Mouse (Mus musculus): ENCODE results near the gene Pbp2.

The Pbp2 gene

DNA sequence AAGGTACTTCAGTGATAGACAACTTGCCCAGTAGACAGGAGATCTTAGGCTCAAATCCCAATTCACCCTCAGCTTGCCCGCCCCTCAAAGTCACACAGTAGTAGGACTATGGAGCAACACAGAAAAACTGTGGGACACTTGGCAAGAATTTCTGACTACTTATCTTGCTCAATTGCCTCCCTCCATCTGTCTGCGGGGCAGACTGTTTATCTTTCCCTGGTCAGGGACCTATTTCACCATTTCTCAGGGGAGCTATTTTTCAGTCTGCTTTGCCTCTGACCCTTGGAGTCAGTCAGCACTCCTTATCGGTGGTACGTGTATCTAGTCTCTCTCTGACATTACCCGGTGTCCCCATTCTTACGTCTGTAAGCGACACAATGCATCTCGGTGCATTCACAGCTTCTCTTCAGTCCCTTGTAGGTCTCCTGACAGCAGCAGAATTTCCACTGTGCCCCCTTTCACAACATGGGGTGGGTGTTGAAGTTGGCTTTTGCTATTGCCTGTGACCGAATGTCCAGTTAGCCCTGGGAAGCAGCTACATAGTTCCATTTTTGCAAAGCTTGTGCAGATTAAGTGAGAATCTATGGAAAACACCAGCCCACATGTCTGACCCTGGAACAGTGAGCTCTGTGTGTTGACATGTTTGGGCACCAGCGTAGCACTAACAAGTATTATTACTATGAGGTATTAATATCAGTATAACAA is 7.6 kb downstream of the Pbp2 start:
- DNase-seq (ENCODE audit: low spot score in 2 of 2) = no peak

DNA sequence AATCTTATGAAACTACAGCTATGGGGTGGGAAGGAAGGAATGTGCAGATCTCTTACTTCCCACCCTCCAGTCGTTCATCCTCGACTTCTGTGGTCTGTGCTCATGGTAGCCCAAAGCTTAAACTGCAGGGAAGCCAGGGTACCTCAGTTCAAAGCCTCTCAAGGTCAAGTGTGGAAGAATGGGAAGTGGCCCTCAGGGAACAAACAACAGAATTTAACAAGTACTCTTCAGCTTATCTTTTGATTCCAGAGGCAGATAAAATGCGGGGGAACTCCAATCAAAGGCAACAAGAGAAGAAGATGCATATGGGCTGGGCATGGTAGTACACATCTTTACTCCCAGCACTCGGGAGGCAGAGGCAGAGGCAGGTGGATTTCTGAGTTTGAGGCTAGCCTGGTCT is 9.7 kb downstream of the Pbp2 start:
- DNase-seq (ENCODE audit: low spot score in 2 of 2) = no peak

DNA sequence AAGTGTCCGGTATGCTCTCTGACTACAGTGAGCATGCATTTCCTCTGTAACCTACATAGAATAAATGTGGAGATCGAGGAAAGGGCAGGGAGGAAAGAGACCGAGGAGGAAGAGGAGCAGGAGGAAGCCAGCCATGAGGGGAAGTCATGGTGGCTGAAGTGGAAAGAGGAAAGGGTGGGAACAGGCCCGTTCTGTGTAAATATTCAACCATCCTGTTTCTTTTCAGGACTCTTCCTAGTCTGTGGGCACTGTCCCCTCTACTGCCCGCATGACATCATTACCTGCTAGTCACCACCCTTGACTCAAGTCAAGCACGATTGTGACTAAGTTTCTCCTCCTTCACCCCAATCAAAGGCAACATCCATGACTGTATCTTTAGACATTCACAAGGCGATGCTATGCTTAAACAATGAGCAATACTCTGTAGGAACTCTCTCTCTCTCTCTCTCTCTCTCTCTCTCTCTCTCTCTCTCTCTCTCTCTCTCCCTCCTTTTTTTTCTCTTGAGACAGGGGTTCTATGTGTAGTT is 11.1 kb downstream of the Pbp2 start:
- no peak for DNase-seq (ENCODE audit: low spot score in 2 of 2)

DNA sequence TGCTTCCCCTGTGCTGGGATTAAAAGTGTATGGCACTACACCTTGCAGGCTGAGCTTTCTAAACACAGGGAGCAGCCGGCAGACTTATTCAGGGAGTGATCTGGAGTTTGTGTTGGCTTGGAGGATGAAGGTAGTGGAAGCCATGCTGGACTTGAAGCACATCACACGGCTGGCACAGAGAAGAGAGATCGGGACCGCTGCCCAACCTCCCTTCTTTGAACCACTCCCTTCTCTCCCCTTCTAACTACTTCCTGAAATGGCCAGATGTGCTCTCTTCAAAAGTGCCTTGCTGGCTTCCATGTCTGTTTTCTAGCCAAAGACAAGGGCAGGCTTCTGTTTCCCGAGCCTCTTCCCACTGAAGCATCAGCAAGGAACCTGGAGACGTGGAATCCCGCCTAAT is 12.6 kb downstream of the Pbp2 start:
- no peak for DNase-seq (ENCODE audit: low spot score in 2 of 2)

DNA sequence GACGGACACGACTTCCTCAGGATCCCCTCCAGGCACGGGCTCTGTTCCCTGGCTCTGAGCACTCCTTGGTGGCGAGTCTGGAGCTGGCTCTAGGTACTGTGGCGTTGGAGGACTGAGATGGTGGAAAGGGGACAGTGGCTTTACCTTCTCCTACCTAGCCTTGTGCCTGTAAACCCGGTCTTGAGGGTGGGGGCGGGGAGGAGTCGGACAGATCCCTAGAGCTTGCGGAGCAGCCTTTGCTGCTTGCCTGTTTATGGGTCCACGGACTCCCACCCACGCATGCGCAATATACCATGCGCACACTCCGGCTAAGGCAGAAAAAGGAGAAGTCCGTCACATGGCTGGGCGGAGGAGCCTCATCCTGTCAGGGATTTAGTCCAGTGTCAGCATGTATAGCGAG is 13.9 kb downstream of the Pbp2 start:
- peak in 1 of 2 experiments; percentile 64 for DNase-seq (ENCODE audit: low spot score in 2 of 2)

DNA sequence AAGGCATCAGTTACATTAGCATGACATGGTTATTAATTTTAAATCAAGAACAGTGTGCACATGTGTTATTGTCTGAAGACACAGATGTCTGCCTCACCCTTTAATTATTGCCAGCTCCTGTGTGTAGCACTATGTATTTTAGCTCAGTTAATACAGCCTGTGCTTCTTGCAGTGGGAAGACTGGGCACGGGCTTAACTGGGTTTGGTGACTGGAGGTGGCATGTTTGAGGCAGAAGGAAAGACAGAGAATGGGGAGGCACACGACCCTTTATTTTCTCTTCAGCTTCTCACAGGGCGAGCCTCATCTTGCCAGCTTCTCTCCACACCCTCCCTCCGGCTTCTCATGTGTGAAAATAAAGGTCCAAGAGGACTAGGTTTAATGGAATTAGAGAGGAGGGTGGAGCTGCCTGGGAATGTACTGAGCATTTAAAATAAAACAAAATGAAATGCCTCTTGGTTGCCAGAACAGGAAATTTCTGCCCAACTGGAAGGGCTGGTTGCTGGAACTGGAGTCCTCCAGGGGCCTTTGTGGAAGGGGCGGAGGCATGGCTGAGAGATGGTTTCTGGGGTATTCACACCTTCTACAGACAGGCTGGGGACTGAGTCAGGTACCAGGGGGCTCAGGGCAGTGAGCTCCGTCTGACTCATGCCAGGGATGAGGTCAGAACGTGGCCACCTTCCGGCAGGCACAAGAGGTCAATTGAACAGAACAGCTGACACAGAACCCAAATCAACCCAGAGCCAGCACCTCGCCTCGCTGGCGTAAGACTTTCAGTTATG is 14.9 kb downstream of the Pbp2 start:
- no peak for DNase-seq (ENCODE audit: low spot score in 2 of 2)

DNA sequence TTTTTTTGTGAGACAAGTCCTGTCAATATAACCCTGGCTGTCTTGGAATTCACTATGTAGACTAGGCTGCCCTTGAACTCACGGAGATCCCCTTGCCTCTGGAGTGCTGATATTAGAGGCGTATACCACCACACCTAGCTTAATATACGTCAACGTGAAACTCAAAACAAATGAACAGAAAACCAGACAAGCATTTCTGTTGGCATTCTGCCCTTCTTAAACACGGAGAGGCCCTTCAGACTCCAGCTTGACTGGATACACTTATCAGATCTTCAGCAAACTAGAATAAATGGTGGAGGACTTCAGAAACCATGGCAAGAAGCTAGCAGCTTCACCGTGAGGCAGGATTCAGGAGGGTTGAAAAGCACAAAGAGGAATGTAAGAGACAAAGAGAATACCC is 16.1 kb downstream of the Pbp2 start:
- DNase-seq (ENCODE audit: low spot score in 2 of 2) = no peak

DNA sequence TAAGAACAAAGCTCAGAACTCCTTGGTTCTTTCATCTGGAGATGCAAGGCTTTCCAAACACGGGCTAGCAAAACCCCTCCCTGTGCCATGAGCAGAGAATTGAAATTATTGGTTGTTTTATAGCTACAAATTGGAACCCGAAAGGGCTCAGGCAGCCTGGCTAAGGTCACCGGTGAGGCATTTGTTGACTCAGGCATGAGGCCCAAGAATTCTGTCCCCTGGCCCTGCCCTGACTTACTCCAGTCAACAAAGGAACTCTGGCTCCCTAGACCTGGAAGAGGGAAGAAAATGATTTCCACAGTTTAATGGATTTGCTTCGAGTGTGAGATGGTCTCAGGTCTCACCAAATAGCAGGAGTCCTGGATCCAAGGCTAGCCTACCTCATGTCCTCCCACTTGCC is 17.8 kb downstream of the Pbp2 start:
- DNase-seq (ENCODE audit: low spot score in 2 of 2) = no peak

DNA sequence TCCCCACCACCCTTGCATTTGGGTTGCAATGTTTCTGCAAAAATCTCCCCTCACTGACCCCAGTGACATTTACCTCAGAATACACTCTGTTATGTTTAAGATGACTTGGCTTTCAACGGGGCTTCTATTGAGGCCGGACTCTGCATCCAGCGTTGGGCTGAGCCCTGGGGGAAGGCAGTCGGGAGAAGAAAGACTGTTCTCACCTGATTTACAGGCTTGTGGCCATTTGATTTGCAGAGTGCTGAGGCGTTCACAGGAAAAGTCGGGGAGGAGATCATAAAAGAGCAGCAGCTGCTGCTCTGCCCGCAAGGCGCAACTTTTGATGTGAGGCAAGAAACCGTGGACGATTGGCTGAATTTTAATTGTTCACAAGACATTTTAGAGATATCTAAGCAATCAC is 30.3 kb downstream of the Pbp2 start:
- no peak for DNase-seq (ENCODE audit: low spot score in 2 of 2)

DNA sequence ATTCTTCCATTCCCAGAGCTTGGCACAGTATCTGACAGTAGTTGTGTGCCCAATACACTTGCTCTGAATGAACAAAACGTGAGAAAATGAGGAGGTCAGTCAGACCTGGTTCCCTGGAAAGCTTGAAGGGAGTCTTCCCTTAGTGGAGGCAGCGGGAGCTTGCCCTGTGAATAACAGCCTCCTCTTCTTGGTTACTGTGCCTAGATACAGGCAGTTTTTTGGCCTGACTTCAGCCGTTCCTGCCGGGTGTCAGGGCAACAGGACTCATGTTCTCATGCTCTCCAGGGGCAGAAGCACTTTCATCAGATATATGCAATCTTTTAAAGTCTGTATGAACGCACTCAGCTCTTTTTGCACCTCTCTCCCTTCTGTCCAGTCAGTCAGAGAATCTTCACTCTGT is 30.9 kb downstream of the Pbp2 start:
- no peak for DNase-seq (ENCODE audit: low spot score in 2 of 2)

DNA sequence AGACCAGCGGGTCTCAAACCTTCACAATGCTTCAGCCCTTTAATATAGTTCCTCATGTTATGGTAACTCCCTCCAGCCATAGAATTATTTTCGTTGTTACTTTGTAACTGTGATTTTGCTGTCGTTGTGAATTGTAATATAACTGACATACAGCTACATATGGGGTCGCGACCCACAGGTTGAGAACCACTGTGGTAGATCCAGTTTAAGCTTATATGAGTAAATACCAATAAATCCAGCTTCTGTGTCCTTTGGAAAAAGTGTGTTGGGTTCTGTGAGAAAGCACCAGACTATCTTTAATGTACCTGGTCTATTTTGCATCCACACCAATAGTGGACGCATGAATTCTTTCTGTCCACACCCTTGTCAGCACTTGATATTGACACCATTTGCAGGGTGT is 31.9 kb downstream of the Pbp2 start:
- no peak for DNase-seq (ENCODE audit: low spot score in 2 of 2)

DNA sequence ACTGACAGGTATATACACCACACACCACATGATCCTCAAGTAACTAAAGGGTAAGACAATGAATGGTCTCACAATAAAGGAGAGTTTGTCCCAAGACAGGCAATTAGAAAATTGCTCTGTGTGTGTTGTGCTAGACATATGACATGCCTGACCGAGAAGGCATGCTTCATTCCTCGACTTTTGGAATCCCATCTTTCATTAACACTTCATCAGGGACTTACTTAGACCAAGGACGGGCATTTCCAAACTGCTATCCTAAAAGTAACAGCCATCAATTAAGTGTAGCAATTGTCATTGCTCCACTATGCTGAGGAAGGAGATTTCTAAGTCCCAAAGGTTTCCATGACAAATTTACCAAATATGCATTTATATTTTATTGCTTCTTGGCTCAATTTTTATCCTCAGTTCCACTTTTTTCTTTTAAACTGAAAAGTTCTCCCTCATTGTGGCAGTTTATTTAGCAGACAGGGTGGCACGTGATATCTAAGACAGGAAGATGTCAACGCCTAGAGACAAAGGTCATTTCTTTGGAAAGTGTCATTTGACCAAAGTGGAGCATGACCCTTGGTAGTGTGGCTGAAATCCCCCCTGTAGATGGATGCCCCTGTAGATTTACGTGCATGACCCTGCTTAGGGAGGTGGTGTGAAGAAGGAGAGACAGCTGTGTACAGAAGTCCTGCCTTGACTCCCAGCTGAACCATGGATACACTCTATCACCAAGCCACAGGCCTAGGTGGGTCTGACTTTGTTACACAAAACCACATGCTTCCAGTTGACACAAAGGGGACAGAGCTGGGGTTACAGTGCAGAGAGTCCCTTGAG is 33.5 kb downstream of the Pbp2 start:
- no peak for DNase-seq (ENCODE audit: low spot score in 2 of 2)

DNA sequence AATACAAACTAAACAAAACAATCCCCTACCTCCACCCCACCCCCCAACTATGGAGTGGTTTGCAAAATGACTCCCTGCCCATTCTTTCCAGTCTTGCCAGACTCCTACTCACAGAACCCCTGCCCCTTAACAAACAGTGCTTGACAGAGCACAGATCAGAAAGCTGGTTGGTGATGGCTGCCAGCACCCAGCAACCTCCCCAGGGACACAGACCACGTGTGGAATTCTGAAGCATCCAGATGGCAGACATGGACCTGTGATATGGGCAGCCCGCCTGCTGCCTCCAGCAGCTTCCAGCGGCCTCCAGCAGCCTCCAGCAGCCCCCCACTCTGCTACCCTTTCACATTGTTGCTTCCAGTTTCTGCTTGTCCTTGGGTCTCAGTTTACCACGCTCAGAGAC is 35.0 kb downstream of the Pbp2 start:
- no peak for DNase-seq (ENCODE audit: low spot score in 2 of 2)

DNA sequence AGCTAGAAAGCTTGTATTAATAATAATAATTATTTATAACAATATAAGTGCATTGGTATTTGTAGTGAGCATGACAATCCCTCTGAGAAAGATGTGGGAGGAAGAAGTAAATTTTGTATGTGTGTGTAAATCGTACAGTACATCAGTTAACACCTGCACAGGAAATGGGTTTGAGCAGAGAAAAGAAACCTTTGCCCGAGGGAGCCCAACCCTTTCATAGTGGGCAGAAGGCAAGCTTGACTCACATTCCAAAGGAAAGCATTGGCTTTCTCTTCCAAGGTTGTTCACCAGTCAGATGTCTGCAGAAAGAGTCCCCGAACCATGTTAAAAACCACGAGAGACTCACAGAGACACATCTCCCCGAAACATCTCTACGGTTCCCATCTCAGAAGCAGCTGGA is 37.1 kb downstream of the Pbp2 start:
- DNase-seq (ENCODE audit: low spot score in 2 of 2) = no peak

DNA sequence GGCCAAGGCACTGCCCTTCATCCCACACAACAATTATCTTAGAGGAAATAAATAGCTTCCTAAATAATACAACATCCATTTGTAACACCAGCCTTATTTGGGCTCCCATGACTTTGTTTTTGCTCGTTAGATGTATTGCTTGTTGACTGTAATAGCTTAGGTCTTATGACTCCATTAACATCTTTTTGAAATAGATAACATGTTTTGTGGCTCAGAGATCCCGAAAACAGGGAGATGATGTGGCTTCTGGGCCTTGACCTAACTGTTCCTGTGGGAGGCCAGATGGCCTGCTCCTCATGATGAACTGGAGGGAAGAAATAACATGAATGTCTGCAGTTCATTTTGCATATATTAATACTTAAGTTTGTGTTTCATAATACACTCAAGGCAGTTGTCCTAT is 38.4 kb downstream of the Pbp2 start:
- DNase-seq (ENCODE audit: low spot score in 2 of 2) = no peak

DNA sequence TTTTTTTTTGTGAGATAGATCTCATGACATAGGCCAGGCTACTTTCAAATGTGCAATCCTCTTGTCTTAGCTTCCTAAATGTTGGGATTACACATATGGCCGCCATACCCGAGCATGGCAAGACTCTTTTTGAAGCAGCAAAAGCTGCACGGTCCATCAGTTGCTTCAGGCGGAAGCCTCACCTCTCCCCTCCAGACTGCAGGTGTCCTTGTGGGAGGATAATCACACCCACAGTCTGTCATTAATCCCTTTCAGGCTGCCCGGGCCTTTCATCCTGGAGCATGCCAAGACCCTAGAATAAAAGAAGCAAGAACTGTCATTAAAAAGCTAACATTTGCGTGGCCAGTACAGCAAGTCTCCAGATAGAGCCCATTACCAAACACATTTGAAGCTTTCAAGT is 40.6 kb downstream of the Pbp2 start:
- DNase-seq (ENCODE audit: low spot score in 2 of 2) = no peak

DNA sequence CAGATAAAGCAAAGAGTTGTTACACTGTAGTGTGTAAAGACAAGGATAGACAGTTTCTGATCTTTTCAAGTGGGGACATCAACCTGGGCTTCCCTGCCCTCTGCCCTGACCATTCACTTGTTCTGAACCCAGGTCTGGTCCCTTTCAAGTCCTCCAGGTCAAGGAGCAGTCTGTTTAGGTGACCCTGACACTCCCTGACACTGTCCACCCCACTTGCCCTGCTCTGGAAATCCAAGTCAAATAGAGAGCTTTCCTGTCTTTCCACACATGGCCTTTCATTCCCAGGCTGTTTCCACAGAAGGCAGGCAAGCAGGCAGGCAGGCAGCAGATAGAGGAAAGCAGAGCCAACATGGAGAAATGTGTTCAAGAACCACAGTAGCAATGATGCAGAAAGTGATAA is 41.8 kb downstream of the Pbp2 start:
- no peak for DNase-seq (ENCODE audit: low spot score in 2 of 2)

DNA sequence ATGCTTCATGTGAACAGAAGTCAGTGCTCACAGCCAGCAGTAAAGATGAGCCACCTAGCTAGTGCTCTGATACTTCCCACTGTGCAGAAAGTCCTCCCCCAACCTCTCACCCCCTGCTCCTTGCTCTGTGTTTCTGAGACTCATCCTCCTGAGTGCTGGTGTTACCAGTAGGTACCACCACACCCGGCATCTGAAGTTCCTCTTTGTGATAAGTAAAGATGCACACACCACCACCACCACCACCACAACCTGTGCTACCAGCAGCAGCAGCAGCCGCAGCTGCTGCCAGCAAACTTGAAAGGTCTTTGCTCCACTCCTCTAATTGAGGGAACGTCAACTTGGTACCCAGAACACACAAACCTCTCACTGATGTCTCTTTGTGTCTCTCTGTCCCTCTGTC is 43.0 kb downstream of the Pbp2 start:
- no peak for DNase-seq (ENCODE audit: low spot score in 2 of 2)

DNA sequence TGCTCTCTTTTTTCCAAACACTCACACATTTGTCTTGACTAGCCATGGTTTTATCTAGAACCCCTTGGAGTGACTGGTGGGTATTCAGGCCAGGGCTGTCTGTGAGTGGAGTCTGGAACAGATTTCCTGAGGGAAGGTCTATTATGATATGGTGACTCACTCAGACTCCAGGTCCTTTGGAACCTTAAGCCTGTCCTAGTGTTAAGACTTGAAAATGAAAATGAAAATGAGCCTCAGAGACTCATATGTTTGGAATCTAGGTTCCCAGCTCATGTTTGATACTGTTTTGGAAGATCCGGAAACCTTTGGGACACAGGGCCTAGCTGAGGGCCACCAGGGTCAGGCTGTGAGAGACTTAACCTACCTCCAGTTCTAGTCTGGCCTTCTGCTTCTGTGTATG is 44.1 kb downstream of the Pbp2 start:
- DNase-seq (ENCODE audit: low spot score in 2 of 2) = no peak

DNA sequence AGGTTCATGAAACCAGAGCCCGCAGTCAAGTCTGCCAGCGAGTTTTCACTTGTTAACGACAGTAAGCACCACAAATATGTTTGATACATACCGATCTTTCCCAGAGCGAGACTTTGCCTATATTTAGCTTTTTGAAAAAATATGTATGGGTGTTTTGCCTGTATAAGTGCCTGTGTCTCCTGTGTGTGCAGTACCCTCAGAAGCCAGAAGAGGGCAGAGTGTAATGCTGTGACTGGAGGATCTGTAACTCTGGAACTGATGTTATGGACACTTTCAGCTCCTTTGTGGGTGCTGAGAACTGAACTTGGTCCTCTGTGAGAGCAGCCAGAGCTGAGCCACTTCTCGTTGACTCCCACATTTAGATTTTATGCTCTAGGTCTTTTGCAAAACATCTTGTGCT is 46.1 kb downstream of the Pbp2 start:
- DNase-seq (ENCODE audit: low spot score in 2 of 2) = no peak

DNA sequence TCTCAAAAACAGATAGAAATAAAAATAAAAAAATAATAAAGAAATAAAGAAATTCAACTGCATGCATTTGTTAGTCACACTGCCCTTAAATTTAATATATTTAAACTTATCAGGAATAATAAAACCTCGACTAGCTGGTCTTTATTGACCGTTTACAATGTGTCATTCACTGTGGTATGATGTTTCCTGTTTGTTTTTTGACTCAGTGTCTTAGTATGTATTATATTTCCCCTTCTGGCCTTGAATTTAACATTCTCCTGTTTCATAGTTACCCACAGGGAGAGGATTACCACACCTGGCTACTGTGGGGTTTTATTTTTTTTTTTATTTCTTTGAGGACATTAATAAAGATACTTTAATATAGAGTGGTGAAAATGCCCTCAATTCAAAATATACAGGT is 47.6 kb downstream of the Pbp2 start:
- no peak for DNase-seq (ENCODE audit: low spot score in 2 of 2)

DNA sequence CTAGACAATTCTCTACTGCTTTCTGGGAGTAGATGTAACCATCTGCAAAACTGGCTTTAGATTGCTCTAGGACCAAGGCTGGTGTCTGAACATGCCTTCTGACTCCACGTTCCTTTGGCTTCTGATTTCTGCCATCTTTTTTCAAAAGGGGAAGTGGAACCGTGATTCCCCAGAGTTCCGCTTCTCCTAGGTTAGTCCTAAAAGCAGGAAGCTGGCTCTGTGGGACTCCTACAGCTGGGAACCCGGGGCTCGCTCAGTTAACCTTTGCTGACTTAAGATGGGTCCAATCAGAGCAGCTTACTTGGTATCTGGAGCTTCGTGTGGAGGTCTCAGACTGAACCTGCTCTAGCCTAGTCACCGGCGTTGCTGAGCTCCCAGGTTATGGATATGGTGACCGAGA is 49.1 kb downstream of the Pbp2 start:
- DNase-seq (ENCODE audit: low spot score in 2 of 2) = no peak

DNA sequence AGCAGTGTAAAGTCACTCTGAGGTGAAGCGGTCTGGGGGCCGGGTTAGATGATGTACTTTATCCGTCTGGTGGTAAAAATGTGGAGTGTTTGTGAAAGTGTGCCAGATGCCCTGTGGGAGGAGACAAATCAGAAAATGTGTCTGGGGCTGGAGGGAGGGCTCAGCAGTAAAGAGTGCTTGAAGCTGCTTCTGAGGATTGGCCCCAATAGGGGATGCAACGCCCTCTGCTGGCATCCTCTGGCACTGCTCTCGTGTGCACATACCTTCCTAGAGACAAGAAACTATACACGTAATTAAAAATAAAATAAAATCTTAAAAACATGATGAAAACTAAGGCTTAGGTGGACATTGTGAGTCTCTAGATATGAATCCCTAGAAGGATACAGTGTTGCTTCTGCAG is 49.8 kb downstream of the Pbp2 start:
- no peak for DNase-seq (ENCODE audit: low spot score in 2 of 2)

Measured in spleen, postnatal 10 days (tissue).